Mouse (Mus musculus): ENCODE measurements around the gene Col9a1. TPM values are rescaled to one million over a fixed set of nuclear protein-coding genes. Genes with fewer than 3 reads are reported as not detected.

Col9a1 gene
- polyA plus RNA-seq, 1 experiment from 2014 or later, result 0.07 TPM

- H3K9ac ChIP-seq (ENCODE audit: low read depth, low read length), result no peak overlapping the region
- H3K4me2 ChIP-seq (ENCODE audit: low read depth, low read length), result no peak overlapping the region
- no peak for ATAC-seq (ENCODE audit: low read depth)
- WGBS (ENCODE audit: insufficient replicate concordance), result 40% methylated on average over 12 of the region's 12 CpGs
- H3K4me1 ChIP-seq (ENCODE audit: control insufficient read depth, low read depth, low read length), result no peaks in the 10 kb centered on the region
- no peak overlapping the region for H3K4me3 ChIP-seq (ENCODE audit: low read depth, low read length)
- H3K27me3 ChIP-seq (ENCODE audit: control insufficient read depth, insufficient read depth, low read depth, low read length), result no peaks in the 10 kb centered on the region
- no peaks in the 10 kb centered on the region for H3K36me3 ChIP-seq (ENCODE audit: control insufficient read depth, insufficient read depth)
- H3K9me3 ChIP-seq (replicated peaks; ENCODE audit: control insufficient read depth, low read length), result no peaks in the 10 kb centered on the region
- no peak overlapping the region for H3K27ac ChIP-seq (ENCODE audit: low read length)
Measured at GRCm38 (mm10) chr1:24195070-24195840, 17.8 kb downstream of the Col9a1 start.

GRCm38 (mm10) chr1:24195951-24196517 is 18.6 kb downstream of the Col9a1 start:
- 23% methylated on average over 3 of the region's 3 CpGs for WGBS (ENCODE audit: insufficient replicate concordance)
- no peaks in the 10 kb centered on the region for H3K27me3 ChIP-seq (ENCODE audit: control insufficient read depth, insufficient read depth, low read depth, low read length)

GRCm38 (mm10) chr1:24211621-24212385 is 34.4 kb downstream of the Col9a1 start:
- no peak overlapping the region for H3K27ac ChIP-seq (ENCODE audit: low read length)
- no peak overlapping the region for H3K4me2 ChIP-seq (ENCODE audit: low read depth, low read length)
- no peaks in the 10 kb centered on the region for H3K36me3 ChIP-seq (ENCODE audit: control insufficient read depth, insufficient read depth)
- no peaks in the 10 kb centered on the region for H3K27me3 ChIP-seq (ENCODE audit: control insufficient read depth, insufficient read depth, low read depth, low read length)
- 52% methylated on average over 9 of the region's 9 CpGs for WGBS (ENCODE audit: insufficient replicate concordance)
- no peak for ATAC-seq (ENCODE audit: low read depth)
- no peaks in the 10 kb centered on the region for H3K4me1 ChIP-seq (ENCODE audit: control insufficient read depth, low read depth, low read length)
- no peak overlapping the region for H3K4me3 ChIP-seq (ENCODE audit: low read depth, low read length)
- H3K9ac ChIP-seq (ENCODE audit: low read depth, low read length), result no peak overlapping the region
- no peaks in the 10 kb centered on the region for H3K9me3 ChIP-seq (replicated peaks; ENCODE audit: control insufficient read depth, low read length)

More at GRCm38 (mm10) chr1:24195951-24196517, 18.6 kb downstream of the Col9a1 start:
- Histone ChIP-seq H3K4me3 (ENCODE audit: low read depth, low read length) (no peak overlapping the region), H3K36me3 (ENCODE audit: control insufficient read depth, insufficient read depth) (no peaks in the 10 kb centered on the region), H3K27ac (ENCODE audit: low read length) (no peak overlapping the region), H3K9me3 (replicated peaks; ENCODE audit: control insufficient read depth, low read length) (no peaks in the 10 kb centered on the region), H3K4me2 (ENCODE audit: low read depth, low read length) (no peak overlapping the region), H3K9ac (ENCODE audit: low read depth, low read length) (no peak overlapping the region), H3K4me1 (ENCODE audit: control insufficient read depth, low read depth, low read length) (no peaks in the 10 kb centered on the region)
- no peak for ATAC-seq (ENCODE audit: low read depth)

GRCm38 (mm10) chr1:24219041-24219440 is 41.6 kb downstream of the Col9a1 start:
- no peak overlapping the region for H3K9ac ChIP-seq (ENCODE audit: low read depth, low read length)
- H3K36me3 ChIP-seq (ENCODE audit: control insufficient read depth, insufficient read depth), result no peaks in the 10 kb centered on the region
- H3K4me2 ChIP-seq (ENCODE audit: low read depth, low read length), result no peak overlapping the region
- no peak overlapping the region for H3K27ac ChIP-seq (ENCODE audit: low read length)
- no peaks in the 10 kb centered on the region for H3K9me3 ChIP-seq (replicated peaks; ENCODE audit: control insufficient read depth, low read length)
- ATAC-seq (ENCODE audit: low read depth), result no peak
- WGBS (ENCODE audit: insufficient replicate concordance), result 58% methylated on average over 6 of the region's 6 CpGs
- H3K27me3 ChIP-seq (ENCODE audit: control insufficient read depth, insufficient read depth, low read depth, low read length), result no peaks in the 10 kb centered on the region
- no peak overlapping the region for H3K4me3 ChIP-seq (ENCODE audit: low read depth, low read length)
- no peaks in the 10 kb centered on the region for H3K4me1 ChIP-seq (ENCODE audit: control insufficient read depth, low read depth, low read length)

GRCm38 (mm10) chr1:24222231-24222630 is 44.8 kb downstream of the Col9a1 start:
- Histone ChIP-seq H3K4me1 (ENCODE audit: control insufficient read depth, low read depth, low read length) (no peaks in the 10 kb centered on the region), H3K9ac (ENCODE audit: low read depth, low read length) (no peak overlapping the region), H3K9me3 (replicated peaks; ENCODE audit: control insufficient read depth, low read length) (no peaks in the 10 kb centered on the region), H3K36me3 (ENCODE audit: control insufficient read depth, insufficient read depth) (no peaks in the 10 kb centered on the region), H3K27me3 (ENCODE audit: control insufficient read depth, insufficient read depth, low read depth, low read length) (no peaks in the 10 kb centered on the region), H3K27ac (ENCODE audit: low read length) (no peak overlapping the region), H3K4me3 (ENCODE audit: low read depth, low read length) (no peak overlapping the region), H3K4me2 (ENCODE audit: low read depth, low read length) (no peak overlapping the region)
- no peak for ATAC-seq (ENCODE audit: low read depth)
- WGBS (ENCODE audit: insufficient replicate concordance), result 68% methylated on average over 2 of the region's 2 CpGs

GRCm38 (mm10) chr1:24222981-24223612 is 45.7 kb downstream of the Col9a1 start:
- H3K4me1 ChIP-seq (ENCODE audit: control insufficient read depth, low read depth, low read length), result no peaks in the 10 kb centered on the region
- no peaks in the 10 kb centered on the region for H3K27me3 ChIP-seq (ENCODE audit: control insufficient read depth, insufficient read depth, low read depth, low read length)
- 72% methylated on average over 8 of the region's 8 CpGs for whole genome bisulfite sequencing (ENCODE audit: insufficient replicate concordance)

GRCm38 (mm10) chr1:24225825-24226526 is 48.6 kb downstream of the Col9a1 start:
- H3K4me2 ChIP-seq (ENCODE audit: low read depth, low read length), result no peak overlapping the region
- 67% methylated on average over 4 of the region's 4 CpGs for WGBS (ENCODE audit: insufficient replicate concordance)
- no peaks in the 10 kb centered on the region for H3K4me1 ChIP-seq (ENCODE audit: control insufficient read depth, low read depth, low read length)
- no peak overlapping the region for H3K4me3 ChIP-seq (ENCODE audit: low read depth, low read length)
- ATAC-seq (ENCODE audit: low read depth), result no peak
- no peaks in the 10 kb centered on the region for H3K9me3 ChIP-seq (replicated peaks; ENCODE audit: control insufficient read depth, low read length)
- H3K36me3 ChIP-seq (ENCODE audit: control insufficient read depth, insufficient read depth), result no peaks in the 10 kb centered on the region
- no peaks in the 10 kb centered on the region for H3K27me3 ChIP-seq (ENCODE audit: control insufficient read depth, insufficient read depth, low read depth, low read length)
- no peak overlapping the region for H3K9ac ChIP-seq (ENCODE audit: low read depth, low read length)
- H3K27ac ChIP-seq (ENCODE audit: low read length), result no peak overlapping the region

More at GRCm38 (mm10) chr1:24222981-24223612, 45.7 kb downstream of the Col9a1 start:
- H3K9me3 ChIP-seq (replicated peaks; ENCODE audit: control insufficient read depth, low read length), result no peaks in the 10 kb centered on the region
- H3K4me2 ChIP-seq (ENCODE audit: low read depth, low read length), result no peak overlapping the region
- H3K36me3 ChIP-seq (ENCODE audit: control insufficient read depth, insufficient read depth), result no peaks in the 10 kb centered on the region
- H3K27ac ChIP-seq (ENCODE audit: low read length), result no peak overlapping the region
- H3K4me3 ChIP-seq (ENCODE audit: low read depth, low read length), result no peak overlapping the region
- no peak for ATAC-seq (ENCODE audit: low read depth)
- H3K9ac ChIP-seq (ENCODE audit: low read depth, low read length), result no peak overlapping the region

- WGBS (ENCODE audit: insufficient replicate concordance), result 59% methylated on average over 6 of the region's 6 CpGs
- H3K27ac ChIP-seq (ENCODE audit: low read length), result no peak overlapping the region
- H3K4me3 ChIP-seq (ENCODE audit: low read depth, low read length), result no peak overlapping the region
- no peak overlapping the region for H3K4me2 ChIP-seq (ENCODE audit: low read depth, low read length)
- H3K27me3 ChIP-seq (ENCODE audit: control insufficient read depth, insufficient read depth, low read depth, low read length), result no peaks in the 10 kb centered on the region
- H3K36me3 ChIP-seq (ENCODE audit: control insufficient read depth, insufficient read depth), result no peaks in the 10 kb centered on the region
- no peaks in the 10 kb centered on the region for H3K9me3 ChIP-seq (replicated peaks; ENCODE audit: control insufficient read depth, low read length)
- no peak for ATAC-seq (ENCODE audit: low read depth)
- no peaks in the 10 kb centered on the region for H3K4me1 ChIP-seq (ENCODE audit: control insufficient read depth, low read depth, low read length)
- H3K9ac ChIP-seq (ENCODE audit: low read depth, low read length), result no peak overlapping the region
Measured at GRCm38 (mm10) chr1:24226941-24227711, 49.7 kb downstream of the Col9a1 start.
